Mouse (Mus musculus): Measurements from ENCODE around the gene Fuca2. TPM values are rescaled to one million over a fixed set of nuclear protein-coding genes. Genes with fewer than 3 reads are reported as not detected.

Fuca2 gene
- polyA plus RNA-seq, 1 experiment from 2014 or later: 44.3 TPM

DNA sequence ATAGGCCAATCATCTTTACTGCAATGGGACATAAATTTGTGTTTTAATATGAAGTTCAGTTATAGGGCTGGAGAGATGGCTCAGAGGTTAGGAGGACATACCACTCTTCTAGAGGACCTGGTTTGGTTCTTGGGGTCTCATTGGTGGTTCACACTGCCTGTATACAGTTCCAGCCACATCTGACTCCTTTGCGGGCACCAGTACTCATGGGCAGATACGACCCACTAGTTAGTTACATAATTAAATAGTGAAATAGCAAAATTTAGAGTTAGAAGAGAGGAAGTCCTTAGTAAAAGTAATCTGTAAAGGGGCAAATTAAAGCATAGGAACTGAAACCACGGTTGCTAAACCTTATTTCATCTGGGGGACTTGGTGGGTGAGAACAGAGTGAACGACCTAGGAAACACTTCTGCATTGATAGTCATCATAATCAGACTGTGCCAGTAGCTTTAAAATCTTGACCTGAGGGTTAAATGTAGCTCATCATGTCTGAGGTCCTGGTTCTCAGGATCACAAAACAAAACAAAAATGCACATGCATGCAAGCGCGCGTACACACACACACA, 40.5 kb downstream of the Fuca2 start:
- Histone ChIP-seq H3K9ac (no peak overlapping the region), H3K4me2 (replicated peaks) (no peak overlapping the region), H3K4me3 (no peak overlapping the region), H3K27ac (no peak overlapping the region), H3K4me1 (no peaks in the 10 kb centered on the region), H3K27me3 (no peaks in the 10 kb centered on the region), H3K9me3 (no peaks in the 10 kb centered on the region), H3K36me3 (peaks cover 26% of the 10 kb centered on the region)
- 92% methylated on average over 7 of the region's 7 CpGs for WGBS
- ATAC-seq (ENCODE audit: low FRiP score, low read depth): no peak

GRCm38 (mm10) chr10:13541721-13542120, 42.4 kb downstream of the Fuca2 start:
- H3K9me3 ChIP-seq: no peaks in the 10 kb centered on the region
- no peak overlapping the region for H3K9ac ChIP-seq
- H3K4me3 ChIP-seq: no peak overlapping the region
- 96% methylated on average over 5 of the region's 5 CpGs for WGBS
- peaks cover 23% of the 10 kb centered on the region for H3K36me3 ChIP-seq
- no peaks in the 10 kb centered on the region for H3K4me1 ChIP-seq
- ATAC-seq (ENCODE audit: low FRiP score, low read depth): no peak
- no peak overlapping the region for H3K27ac ChIP-seq
- H3K4me2 ChIP-seq (replicated peaks): no peak overlapping the region
- H3K27me3 ChIP-seq: no peaks in the 10 kb centered on the region

- WGBS: under 1% methylated on average over 51 of the region's 51 CpGs
- peak within 1 kb of the TSS; percentile 65 for H3K27ac ChIP-seq
- no peaks in the 10 kb centered on the region for H3K27me3 ChIP-seq
- H3K4me2 ChIP-seq (replicated peaks): peak within 1 kb of the TSS; percentile 78
- peaks cover 6% of the 10 kb centered on the region for H3K4me1 ChIP-seq
- H3K4me3 ChIP-seq: peak within 1 kb of the TSS; percentile 72
- H3K36me3 ChIP-seq: 0 out of 2 replicates have a peak, but pooled peaks cover 3% of the 10 kb centered on the region
- no peaks in the 10 kb centered on the region for H3K9me3 ChIP-seq
- ATAC-seq (ENCODE audit: low FRiP score, low read depth): peak; percentile 94
- peak within 1 kb of the TSS; percentile 82 for H3K9ac ChIP-seq
These were observed 53.5 kb downstream of the Fuca2 start, which contains the start of the genes Adat2 and Pex3 for GRCm38 (mm10) chr10:13552646-13553497. Gene Adat2 (plus strand): TSS chr10:13552894. Gene Pex3 (minus strand): TSS chr10:13553142.

- Histone ChIP-seq H3K27ac (no peak overlapping the region), H3K36me3 (0 out of 2 replicates have a peak, but pooled peaks cover 3% of the 10 kb centered on the region), H3K9ac (peak overlapping the region; percentile 82), H3K9me3 (no peaks in the 10 kb centered on the region), H3K4me1 (peaks cover 6% of the 10 kb centered on the region), H3K4me2 (replicated peaks) (peak overlapping the region; percentile 78), H3K27me3 (no peaks in the 10 kb centered on the region), H3K4me3 (peak overlapping the region; percentile 72)
- WGBS: 35% methylated on average over 10 of the region's 10 CpGs
- no peak for ATAC-seq (ENCODE audit: low FRiP score, low read depth)
These were observed 54.2 kb downstream of the Fuca2 start for GRCm38 (mm10) chr10:13553498-13553985.

DNA sequence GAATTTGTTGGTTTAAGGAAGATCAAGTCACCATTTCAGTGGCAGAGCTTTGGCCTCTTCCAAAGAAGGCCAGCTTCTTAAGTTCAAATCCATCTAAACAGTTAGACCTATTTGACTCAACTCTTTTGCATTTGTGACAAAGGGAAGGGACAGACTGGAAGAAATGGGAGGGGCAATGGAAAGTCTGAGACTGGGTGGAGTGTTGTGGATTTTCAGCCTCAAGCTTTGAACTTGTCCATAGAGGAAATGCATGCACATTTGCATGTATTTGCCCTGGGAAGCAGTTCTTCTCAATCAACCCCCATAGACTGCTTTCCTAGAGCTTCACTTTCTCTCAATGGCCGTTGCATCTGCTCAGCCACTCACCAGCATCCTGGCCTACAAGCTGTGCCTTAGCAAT, 55.0 kb downstream of the Fuca2 start:
- Histone ChIP-seq H3K27me3 (no peaks in the 10 kb centered on the region), H3K27ac (no peak overlapping the region), H3K9ac (no peak overlapping the region), H3K9me3 (no peaks in the 10 kb centered on the region), H3K4me3 (no peak overlapping the region), H3K4me2 (replicated peaks) (no peak overlapping the region), H3K4me1 (peaks cover 6% of the 10 kb centered on the region), H3K36me3 (0 out of 2 replicates have a peak, but pooled peaks cover 3% of the 10 kb centered on the region)
- WGBS: 93% methylated on average over 1 of the region's 1 CpGs
- no peak for ATAC-seq (ENCODE audit: low FRiP score, low read depth)

DNA sequence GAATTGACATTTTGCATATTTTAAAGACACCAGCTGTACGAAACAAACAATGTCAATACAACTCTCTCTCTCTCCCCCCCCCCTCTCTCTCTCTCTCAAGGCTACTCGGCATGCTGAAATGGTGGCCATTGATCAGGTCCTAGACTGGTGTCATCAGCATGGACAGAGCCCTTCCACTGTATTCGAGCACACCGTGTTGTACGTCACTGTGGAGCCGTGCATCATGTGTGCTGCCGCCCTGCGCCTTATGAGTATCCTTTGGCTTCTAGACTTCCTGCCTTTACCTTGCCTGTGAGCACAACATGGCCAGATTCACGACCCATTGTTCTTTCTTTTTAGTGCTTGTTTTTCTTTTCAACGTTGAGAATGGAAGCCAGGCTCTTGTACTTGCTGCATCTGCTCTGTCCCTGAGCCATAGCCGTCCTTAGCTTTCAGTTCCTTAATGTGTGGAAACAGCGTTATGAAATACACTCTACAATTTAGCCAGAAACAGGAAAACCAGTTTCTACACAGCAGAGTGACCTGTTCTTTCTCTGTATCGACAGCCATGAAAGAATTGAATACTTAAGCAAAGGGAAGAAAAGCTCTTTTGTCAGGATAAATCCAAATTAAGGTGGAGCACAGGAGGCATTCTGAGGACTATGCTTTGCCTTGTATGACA, 60.8 kb downstream of the Fuca2 start:
- 91% methylated on average over 13 of the region's 13 CpGs for WGBS

GRCm38 (mm10) chr10:13564364-13565079, 65.2 kb downstream of the Fuca2 start:
- H3K9me3 ChIP-seq: no peaks in the 10 kb centered on the region
- no peak overlapping the region for H3K27ac ChIP-seq
- peak; percentile 81 for ATAC-seq (ENCODE audit: low FRiP score, low read depth)
- peak overlapping the region; percentile 60 for H3K4me2 ChIP-seq (replicated peaks)
- H3K4me3 ChIP-seq: peak overlapping the region; percentile 30
- H3K36me3 ChIP-seq: peaks cover 31% of the 10 kb centered on the region
- peaks cover 38% of the 10 kb centered on the region for H3K4me1 ChIP-seq
- H3K27me3 ChIP-seq: peaks cover 25% of the 10 kb centered on the region
- H3K9ac ChIP-seq: no peak overlapping the region
- WGBS: 24% methylated on average over 24 of the region's 24 CpGs

More for the DNA sequence above, 60.8 kb downstream of the Fuca2 start:
- Histone ChIP-seq H3K4me3 (no peak overlapping the region), H3K9ac (no peak overlapping the region), H3K27ac (no peak overlapping the region), H3K4me1 (peaks cover 8% of the 10 kb centered on the region; the same call in 1 of the 2 replicates), H3K36me3 (peaks cover 35% of the 10 kb centered on the region), H3K4me2 (replicated peaks) (no peak overlapping the region), H3K9me3 (no peaks in the 10 kb centered on the region), H3K27me3 (peaks cover 2% of the 10 kb centered on the region)
- no peak for ATAC-seq (ENCODE audit: low FRiP score, low read depth)

GRCm38 (mm10) chr10:13565080-13565448, 65.7 kb downstream of the Fuca2 start:
- no peaks in the 10 kb centered on the region for H3K9me3 ChIP-seq
- H3K27ac ChIP-seq: no peak overlapping the region
- H3K36me3 ChIP-seq: peaks cover 30% of the 10 kb centered on the region
- H3K4me2 ChIP-seq (replicated peaks): peak overlapping the region; percentile 60
- peaks cover 26% of the 10 kb centered on the region for H3K27me3 ChIP-seq
- ATAC-seq (ENCODE audit: low FRiP score, low read depth): 0 out of 2 replicates have a peak, but pooled peaks have one; percentile 1
- peaks cover 43% of the 10 kb centered on the region for H3K4me1 ChIP-seq
- 9% methylated on average over 8 of the region's 8 CpGs for WGBS
- H3K4me3 ChIP-seq: peak overlapping the region; percentile 30
- no peak overlapping the region for H3K9ac ChIP-seq

GRCm38 (mm10) chr10:13566393-13566792, 67.1 kb downstream of the Fuca2 start:
- WGBS: 57% methylated on average over 13 of the region's 13 CpGs
- Histone ChIP-seq H3K4me3 (no peak overlapping the region), H3K36me3 (peaks cover 20% of the 10 kb centered on the region), H3K27ac (no peak overlapping the region), H3K9ac (no peak overlapping the region), H3K27me3 (peaks cover 29% of the 10 kb centered on the region), H3K9me3 (no peaks in the 10 kb centered on the region), H3K4me1 (peaks cover 57% of the 10 kb centered on the region), H3K4me2 (replicated peaks) (no peak overlapping the region)
- ATAC-seq (ENCODE audit: low FRiP score, low read depth): no peak

Data from limb, embryonic 13.5 days (tissue).